Mouse (Mus musculus): ENCODE measurements at regions not wholly inside any gene's neighbourhood (a gene's known extent, or its start where the extent isn't known, plus 50 kb on each side); places are given as distances from the start of the nearest gene placed in this dataset.

DNA sequence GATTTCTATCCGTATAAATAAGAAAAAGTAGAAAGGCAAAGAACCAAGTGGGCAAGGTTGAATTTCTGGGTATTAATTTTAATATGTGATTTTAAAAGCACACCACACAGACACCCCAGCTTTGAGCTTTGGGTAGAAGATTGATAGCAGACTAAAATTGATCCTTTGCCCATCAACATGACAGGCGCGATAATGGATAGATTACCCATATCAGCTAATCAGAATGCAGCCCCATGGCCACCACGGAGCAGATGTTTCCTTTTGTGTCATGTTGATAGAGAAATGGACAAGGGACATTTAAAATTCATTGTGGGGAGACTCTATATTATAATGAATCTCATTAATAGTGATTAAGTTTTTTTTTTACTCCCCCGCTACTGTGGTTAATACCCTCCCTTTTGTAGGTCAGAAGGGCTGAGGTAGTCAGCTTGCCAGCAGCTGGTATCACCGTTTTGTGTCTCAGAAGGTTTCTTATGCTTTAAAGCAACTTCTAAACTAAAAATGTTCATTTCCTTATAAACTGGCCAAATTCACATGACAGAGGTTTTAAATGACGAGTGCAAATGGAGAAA lies 296.1 kb downstream of the Irs2 start:
- Histone ChIP-seq H3K4me1 (ENCODE audit: control insufficient read depth) (no peaks in the 10 kb centered on the region), H3K4me3 (replicated peaks) (no peak overlapping the region), H3K36me3 (ENCODE audit: control insufficient read depth) (no peaks in the 10 kb centered on the region), H3K9me3 (ENCODE audit: control insufficient read depth, low read length) (no peaks in the 10 kb centered on the region), H3K27me3 (ENCODE audit: control insufficient read depth) (no peaks in the 10 kb centered on the region)
- TF ChIP-seq TAL1 (IDR thresholded peaks at IDR 0.05; ENCODE audit: low read length) (no peak), GATA1 (IDR thresholded peaks at IDR 0.05; ENCODE audit: low read length) (no peak)

DNA sequence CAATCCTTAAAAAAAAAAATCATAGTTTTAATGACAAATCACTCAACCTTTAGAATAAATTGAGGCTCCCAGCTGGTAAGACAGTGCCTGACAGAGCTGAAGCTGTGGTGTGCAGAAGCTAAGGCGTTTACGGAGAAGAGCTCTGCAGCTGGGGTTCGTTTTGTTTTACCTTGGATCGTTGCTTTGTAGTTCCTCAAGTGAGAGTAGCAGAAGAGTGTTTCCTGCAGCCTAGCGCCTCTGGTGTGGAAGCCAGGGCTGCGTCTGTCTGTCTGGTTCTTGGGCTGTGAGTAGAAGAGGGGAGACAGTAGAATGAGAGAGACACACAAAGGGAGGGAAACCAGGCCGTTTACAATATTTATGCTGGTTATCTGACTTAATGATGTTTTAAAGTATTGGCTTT lies 296.8 kb downstream of the Irs2 start:
- Histone ChIP-seq H3K9me3 (ENCODE audit: control insufficient read depth, low read length) (no peaks in the 10 kb centered on the region), H3K4me3 (replicated peaks) (no peak overlapping the region), H3K27me3 (ENCODE audit: control insufficient read depth) (no peaks in the 10 kb centered on the region), H3K36me3 (ENCODE audit: control insufficient read depth) (no peaks in the 10 kb centered on the region), H3K4me1 (ENCODE audit: control insufficient read depth) (no peaks in the 10 kb centered on the region)
- TF ChIP-seq GATA1 (IDR thresholded peaks at IDR 0.05; ENCODE audit: low read length) (no peak), TAL1 (IDR thresholded peaks at IDR 0.05; ENCODE audit: low read length) (no peak)

DNA sequence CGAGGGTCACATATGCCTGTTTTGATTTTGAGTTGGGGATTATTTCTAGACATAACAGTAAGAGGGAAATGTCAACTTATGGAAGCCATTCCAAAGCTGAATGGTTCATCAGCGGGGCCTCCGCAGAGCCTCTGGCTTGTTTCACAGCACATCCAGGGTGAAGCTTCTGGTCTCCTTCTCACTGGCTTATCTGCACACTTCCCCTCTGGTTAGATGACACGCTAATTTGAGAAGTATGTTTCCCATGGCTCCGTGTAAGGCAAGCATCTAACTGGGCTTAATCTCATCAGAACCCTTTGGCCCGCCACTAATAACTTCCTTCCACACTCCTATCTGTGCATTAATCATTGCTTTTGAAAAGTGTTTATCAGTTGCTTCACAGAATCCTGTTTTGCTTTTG lies 299.7 kb downstream of the Irs2 start:
- H3K27me3 ChIP-seq (ENCODE audit: control insufficient read depth): no peaks in the 10 kb centered on the region
- no peaks in the 10 kb centered on the region for H3K4me1 ChIP-seq (ENCODE audit: control insufficient read depth)
- no peaks in the 10 kb centered on the region for H3K9me3 ChIP-seq (ENCODE audit: control insufficient read depth, low read length)
- TF ChIP-seq GATA1 (IDR thresholded peaks at IDR 0.05; ENCODE audit: low read length): no peak
- no peak for TF ChIP-seq TAL1 (IDR thresholded peaks at IDR 0.05; ENCODE audit: low read length)
- no peaks in the 10 kb centered on the region for H3K36me3 ChIP-seq (ENCODE audit: control insufficient read depth)
- H3K4me3 ChIP-seq (replicated peaks): no peak overlapping the region

DNA sequence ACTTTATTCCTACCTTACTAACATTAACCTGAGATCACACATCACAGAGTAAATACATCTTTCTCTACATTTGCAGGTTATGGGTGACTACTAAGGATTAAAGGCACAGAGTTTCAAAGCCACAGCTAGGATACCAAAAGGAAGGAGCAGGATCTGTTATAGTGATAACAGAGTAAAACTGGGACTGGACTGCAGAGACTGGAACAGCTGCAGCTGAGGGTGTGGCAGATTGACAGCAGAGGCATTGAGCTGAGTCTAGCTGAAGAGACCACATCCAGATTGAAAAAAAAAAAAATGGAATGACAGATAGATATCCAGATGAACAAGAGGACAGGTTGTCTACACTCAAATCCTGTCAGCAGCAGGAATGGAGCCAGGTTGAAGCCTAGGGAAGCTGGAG lies 301.1 kb downstream of the Irs2 start:
- no peaks in the 10 kb centered on the region for H3K9me3 ChIP-seq (ENCODE audit: control insufficient read depth, low read length)
- no peaks in the 10 kb centered on the region for H3K36me3 ChIP-seq (ENCODE audit: control insufficient read depth)
- no peaks in the 10 kb centered on the region for H3K27me3 ChIP-seq (ENCODE audit: control insufficient read depth)
- H3K4me1 ChIP-seq (ENCODE audit: control insufficient read depth): no peaks in the 10 kb centered on the region
- no peak overlapping the region for H3K4me3 ChIP-seq (replicated peaks)
- no peak for TF ChIP-seq TAL1 (IDR thresholded peaks at IDR 0.05; ENCODE audit: low read length)
- TF ChIP-seq GATA1 (IDR thresholded peaks at IDR 0.05; ENCODE audit: low read length): no peak

DNA sequence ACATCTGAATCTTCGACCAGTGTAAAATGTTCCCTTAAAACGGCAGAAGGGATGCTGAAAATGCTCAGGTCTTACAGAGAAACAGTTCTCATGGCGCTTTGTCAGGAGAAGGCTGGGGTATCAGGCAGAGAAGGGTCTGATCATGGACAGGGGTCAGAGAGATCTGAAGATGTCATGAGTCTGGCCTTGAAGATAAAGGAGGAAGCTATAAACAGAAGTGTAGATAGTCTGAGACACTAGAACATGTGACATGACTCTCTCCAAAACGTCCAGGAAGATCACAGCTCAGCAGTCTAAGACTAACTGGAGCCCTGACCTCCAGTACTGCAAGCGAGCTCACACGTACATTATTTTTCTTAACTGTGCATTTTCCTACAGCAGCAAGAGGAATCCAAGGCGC lies 302.3 kb downstream of the Irs2 start:
- no peaks in the 10 kb centered on the region for H3K36me3 ChIP-seq (ENCODE audit: control insufficient read depth)
- no peaks in the 10 kb centered on the region for H3K4me1 ChIP-seq (ENCODE audit: control insufficient read depth)
- H3K27me3 ChIP-seq (ENCODE audit: control insufficient read depth): no peaks in the 10 kb centered on the region
- H3K4me3 ChIP-seq (replicated peaks): no peak overlapping the region
- no peaks in the 10 kb centered on the region for H3K9me3 ChIP-seq (ENCODE audit: control insufficient read depth, low read length)
- TF ChIP-seq GATA1 (IDR thresholded peaks at IDR 0.05; ENCODE audit: low read length) (no peak), TAL1 (IDR thresholded peaks at IDR 0.05; ENCODE audit: low read length) (no peak)

DNA sequence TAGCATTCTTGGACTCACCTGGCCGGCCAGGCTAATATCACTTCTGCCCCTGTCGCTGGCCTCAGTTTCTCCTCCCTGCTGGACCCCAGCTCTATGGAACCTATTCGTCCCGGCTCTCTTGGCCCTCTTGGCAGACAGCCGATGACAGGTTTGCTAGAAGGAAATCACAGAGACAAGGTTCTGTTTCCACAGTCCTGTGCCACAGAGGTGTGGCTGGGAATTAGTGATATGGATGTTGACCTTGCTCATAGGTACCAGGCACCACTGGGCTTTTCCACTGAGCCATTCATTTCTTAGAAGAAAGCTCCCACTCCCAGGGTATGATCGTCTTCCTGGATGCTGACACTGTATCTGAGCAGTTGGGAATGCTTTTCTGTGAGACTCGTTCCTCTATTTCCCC lies 305.5 kb downstream of the Irs2 start:
- no peaks in the 10 kb centered on the region for H3K4me1 ChIP-seq (ENCODE audit: control insufficient read depth)
- no peaks in the 10 kb centered on the region for H3K9me3 ChIP-seq (ENCODE audit: control insufficient read depth, low read length)
- no peak overlapping the region for H3K4me3 ChIP-seq (replicated peaks)
- no peaks in the 10 kb centered on the region for H3K36me3 ChIP-seq (ENCODE audit: control insufficient read depth)
- TF ChIP-seq GATA1 (IDR thresholded peaks at IDR 0.05; ENCODE audit: low read length) (no peak), TAL1 (IDR thresholded peaks at IDR 0.05; ENCODE audit: low read length) (no peak)
- H3K27me3 ChIP-seq (ENCODE audit: control insufficient read depth): no peaks in the 10 kb centered on the region

DNA sequence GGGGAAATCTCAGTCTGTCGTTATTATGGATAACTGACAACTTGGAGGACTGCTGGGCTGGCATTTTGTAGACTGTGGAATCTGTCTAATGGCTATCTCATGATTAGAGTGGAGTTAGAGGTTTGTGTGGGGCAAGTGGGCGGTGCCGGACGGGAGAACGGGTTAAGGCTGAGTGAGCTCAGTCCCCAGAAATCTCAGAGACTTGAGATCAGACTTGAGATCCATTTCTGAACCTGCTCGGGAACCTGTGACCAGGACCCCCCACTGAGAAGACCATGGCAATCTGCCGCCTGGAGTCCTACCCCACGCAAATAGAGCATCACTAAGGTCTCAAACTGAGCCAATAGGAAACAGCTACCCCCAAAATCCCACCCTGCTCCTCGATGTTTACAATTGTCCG lies 306.0 kb downstream of the Irs2 start:
- TF ChIP-seq GATA1 (IDR thresholded peaks at IDR 0.05; ENCODE audit: low read length) (no peak), TAL1 (IDR thresholded peaks at IDR 0.05; ENCODE audit: low read length) (no peak)
- Histone ChIP-seq H3K9me3 (ENCODE audit: control insufficient read depth, low read length) (no peaks in the 10 kb centered on the region), H3K27me3 (ENCODE audit: control insufficient read depth) (no peaks in the 10 kb centered on the region)

DNA sequence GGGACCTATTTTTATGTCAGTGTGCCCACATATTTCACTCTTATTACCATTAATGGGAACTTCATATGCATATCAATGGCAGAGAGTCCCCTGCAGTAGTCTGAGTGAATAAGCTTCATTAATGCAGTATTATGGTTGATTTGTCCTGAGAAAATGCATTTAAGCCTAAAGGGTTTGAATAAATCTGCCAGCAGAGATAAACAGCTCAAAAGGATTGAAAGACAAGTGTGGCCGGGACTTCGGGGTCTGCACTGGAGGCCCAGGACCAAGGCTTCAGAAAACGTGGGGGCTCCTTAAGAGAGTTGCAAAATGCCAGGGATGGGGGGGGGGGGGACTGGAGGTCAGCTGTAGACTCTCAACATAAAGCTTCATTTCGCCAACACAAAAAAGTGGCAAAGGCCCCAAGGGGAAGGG lies 306.6 kb downstream of the Irs2 start:
- no peaks in the 10 kb centered on the region for H3K4me1 ChIP-seq (ENCODE audit: control insufficient read depth)
- TF ChIP-seq TAL1 (IDR thresholded peaks at IDR 0.05; ENCODE audit: low read length): no peak
- TF ChIP-seq GATA1 (IDR thresholded peaks at IDR 0.05; ENCODE audit: low read length): no peak
- no peaks in the 10 kb centered on the region for H3K36me3 ChIP-seq (ENCODE audit: control insufficient read depth)
- no peaks in the 10 kb centered on the region for H3K9me3 ChIP-seq (ENCODE audit: control insufficient read depth, low read length)
- H3K27me3 ChIP-seq (ENCODE audit: control insufficient read depth): no peaks in the 10 kb centered on the region
- no peak overlapping the region for H3K4me3 ChIP-seq (replicated peaks)

More for the DNA sequence above, 306.0 kb downstream of the Irs2 start:
- no peaks in the 10 kb centered on the region for H3K36me3 ChIP-seq (ENCODE audit: control insufficient read depth)
- H3K4me1 ChIP-seq (ENCODE audit: control insufficient read depth): no peaks in the 10 kb centered on the region
- H3K4me3 ChIP-seq (replicated peaks): no peak overlapping the region

DNA sequence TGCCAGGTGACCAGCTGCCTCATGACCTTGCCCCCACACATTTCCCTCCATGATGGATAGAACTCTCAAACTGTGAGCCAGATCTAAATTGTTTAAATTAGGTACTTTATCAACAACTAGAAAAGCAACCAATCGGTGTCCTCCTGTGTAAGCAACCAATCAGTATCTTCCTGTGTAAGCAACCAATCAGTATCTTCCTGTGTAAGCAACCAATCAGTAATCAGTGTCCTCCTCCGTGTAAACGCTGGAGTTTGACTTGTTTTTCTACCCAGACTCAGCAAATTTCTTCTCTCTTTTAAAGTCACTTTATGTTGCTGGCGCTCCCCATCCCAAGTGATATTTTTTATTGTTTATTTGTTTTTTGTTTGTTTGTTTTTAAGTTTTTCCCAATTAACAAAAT lies 307.0 kb downstream of the Irs2 start:
- H3K36me3 ChIP-seq (ENCODE audit: control insufficient read depth): no peaks in the 10 kb centered on the region
- no peaks in the 10 kb centered on the region for H3K9me3 ChIP-seq (ENCODE audit: control insufficient read depth, low read length)
- TF ChIP-seq TAL1 (IDR thresholded peaks at IDR 0.05; ENCODE audit: low read length) (no peak), GATA1 (IDR thresholded peaks at IDR 0.05; ENCODE audit: low read length) (no peak)
- no peaks in the 10 kb centered on the region for H3K27me3 ChIP-seq (ENCODE audit: control insufficient read depth)
- H3K4me1 ChIP-seq (ENCODE audit: control insufficient read depth): no peaks in the 10 kb centered on the region
- no peak overlapping the region for H3K4me3 ChIP-seq (replicated peaks)

DNA sequence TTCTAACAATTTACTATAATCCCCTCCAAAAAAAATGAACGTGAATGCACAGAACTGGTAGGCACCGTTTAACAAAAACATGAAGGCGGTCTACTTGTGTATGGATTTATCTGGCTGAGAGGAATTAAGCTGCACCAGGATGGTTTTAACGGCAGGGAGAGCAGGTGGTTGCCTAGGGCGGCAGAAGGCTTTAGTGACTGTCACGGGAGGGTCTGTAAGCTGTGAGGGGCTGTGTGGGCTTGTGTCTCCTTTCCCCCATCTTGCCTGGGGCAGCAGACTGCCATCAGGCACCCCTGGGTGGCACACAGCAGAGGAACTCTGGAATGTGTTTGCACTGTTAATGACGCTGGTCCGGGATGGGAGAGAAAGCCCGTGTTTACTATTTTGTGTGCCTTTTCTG lies 308.6 kb downstream of the Irs2 start:
- Histone ChIP-seq H3K9me3 (ENCODE audit: control insufficient read depth, low read length) (no peaks in the 10 kb centered on the region), H3K4me1 (ENCODE audit: control insufficient read depth) (no peaks in the 10 kb centered on the region), H3K27me3 (ENCODE audit: control insufficient read depth) (no peaks in the 10 kb centered on the region), H3K4me3 (replicated peaks) (no peak overlapping the region), H3K36me3 (ENCODE audit: control insufficient read depth) (no peaks in the 10 kb centered on the region)
- no peak for TF ChIP-seq TAL1 (IDR thresholded peaks at IDR 0.05; ENCODE audit: low read length)
- TF ChIP-seq GATA1 (IDR thresholded peaks at IDR 0.05; ENCODE audit: low read length): no peak
